Mouse (Mus musculus): Measurements from ENCODE around the gene Ddx43.

DNA sequence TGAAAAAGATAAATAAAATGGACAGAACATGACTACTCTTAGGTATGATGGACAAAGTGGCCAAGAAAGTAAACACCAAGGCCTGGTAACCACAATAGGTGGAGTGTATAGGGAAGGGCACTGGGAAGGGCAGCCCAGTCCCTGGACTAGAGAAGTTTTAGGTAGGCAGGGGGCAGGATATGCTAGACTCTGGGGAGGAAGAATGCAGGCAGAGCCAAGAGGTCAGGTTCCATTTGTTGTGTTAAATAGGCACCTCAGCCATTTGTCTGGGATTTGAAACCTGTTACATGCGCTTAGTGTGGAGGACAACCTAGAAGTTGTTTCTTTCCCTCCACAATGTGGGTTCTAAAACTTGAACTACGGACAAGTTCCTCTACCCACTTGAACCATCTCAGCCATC is 26.2 kb upstream of the Ddx43 start:
- TF ChIP-seq CTCF (IDR thresholded peaks at IDR 0.05; ENCODE audit: control insufficient read depth, insufficient read depth, insufficient replicate concordance, low read depth, low read length) (no peak), POLR2A (IDR thresholded peaks at IDR 0.05; ENCODE audit: control insufficient read depth, low read depth, low read length) (no peak)

Data from testis, adult 2 months (tissue).